Mouse (Mus musculus): Measurements from ENCODE around the gene Atxn1. TPM values are rescaled to one million over a fixed set of nuclear protein-coding genes. Genes with fewer than 3 reads are reported as not detected.

The Atxn1 gene
- polyA plus RNA-seq, 1 experiment from 2014 or later, result 6.8 TPM

- Histone ChIP-seq H3K4me1 (replicated peaks; ENCODE audit: insufficient read depth, low read length) (no peaks in the 10 kb centered on the region; the same call in 1 of the 2 replicates), H3K4me3 (replicated peaks; ENCODE audit: low read depth, low read length) (no peak overlapping the region), H3K27me3 (ENCODE audit: insufficient read depth, low read length) (no peaks in the 10 kb centered on the region), H3K9ac (ENCODE audit: low read depth, low read length) (no peak overlapping the region), H3K27ac (peak overlapping the region; percentile 44; the same call in 1 of the 2 replicates), H3K36me3 (ENCODE audit: insufficient read depth, low read length) (no peaks in the 10 kb centered on the region), H3K4me2 (ENCODE audit: low read length) (no peak overlapping the region), H3K9me3 (replicated peaks; ENCODE audit: low read length) (no peaks in the 10 kb centered on the region)
- peak; percentile 71 for ATAC-seq (replicated peaks; ENCODE audit: low FRiP score, low read depth)
- DNase-seq (ENCODE audit: low spot score), result no peak
- TF ChIP-seq CTCF (IDR thresholded peaks at IDR 0.05; ENCODE audit: low read depth), result no peak
- WGBS, result 89% methylated on average over 4 of the region's 4 CpGs
Observed at GRCm38 (mm10) chr13:45622871-45623546, 341.8 kb downstream of the Atxn1 start.

DNA sequence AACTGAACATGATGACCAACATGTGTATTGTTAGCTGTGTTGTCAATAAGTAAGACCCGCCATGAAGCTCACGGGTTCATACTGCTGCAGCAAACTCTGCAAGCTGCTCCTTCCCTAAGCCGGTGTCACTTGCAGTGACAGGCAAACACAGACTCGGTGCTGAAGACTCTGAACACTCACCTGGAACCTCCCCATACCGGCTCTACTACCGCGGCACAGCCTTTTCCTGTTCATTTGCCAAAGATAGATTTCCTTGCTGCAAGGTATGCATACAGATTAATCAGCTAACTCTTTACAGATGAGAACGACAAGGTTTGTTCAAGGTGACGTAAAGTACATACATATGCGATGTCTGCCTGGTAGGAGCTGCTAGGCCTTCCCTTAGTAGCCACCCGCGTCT, 344.1 kb downstream of the Atxn1 start:
- H3K4me2 ChIP-seq (ENCODE audit: low read length), result no peak overlapping the region
- H3K9me3 ChIP-seq (replicated peaks; ENCODE audit: low read length), result no peaks in the 10 kb centered on the region
- ATAC-seq (replicated peaks; ENCODE audit: low FRiP score, low read depth) (no peak), DNase-seq (ENCODE audit: low spot score) (no peak)
- no peak overlapping the region for H3K27ac ChIP-seq
- H3K4me3 ChIP-seq (replicated peaks; ENCODE audit: low read depth, low read length), result no peak overlapping the region
- H3K9ac ChIP-seq (ENCODE audit: low read depth, low read length), result no peak overlapping the region
- no peak for TF ChIP-seq CTCF (IDR thresholded peaks at IDR 0.05; ENCODE audit: low read depth)
- no peaks in the 10 kb centered on the region for H3K27me3 ChIP-seq (ENCODE audit: insufficient read depth, low read length)
- 80% methylated on average over 12 of the region's 12 CpGs for WGBS
- no peaks in the 10 kb centered on the region for H3K36me3 ChIP-seq (ENCODE audit: insufficient read depth, low read length)
- no peaks in the 10 kb centered on the region; the same call in 1 of the 2 replicates for H3K4me1 ChIP-seq (replicated peaks; ENCODE audit: insufficient read depth, low read length)

- H3K9me3 ChIP-seq (replicated peaks; ENCODE audit: low read length), result no peaks in the 10 kb centered on the region
- H3K9ac ChIP-seq (ENCODE audit: low read depth, low read length), result no peak overlapping the region
- TF ChIP-seq CTCF (IDR thresholded peaks at IDR 0.05; ENCODE audit: low read depth), result no peak
- no peak overlapping the region for H3K27ac ChIP-seq
- no peaks in the 10 kb centered on the region for H3K36me3 ChIP-seq (ENCODE audit: insufficient read depth, low read length)
- H3K4me1 ChIP-seq (replicated peaks; ENCODE audit: insufficient read depth, low read length), result no peaks in the 10 kb centered on the region; the same call in 1 of the 2 replicates
- H3K4me3 ChIP-seq (replicated peaks; ENCODE audit: low read depth, low read length), result no peak overlapping the region
- DNase-seq (ENCODE audit: low spot score), result no peak
- no peak overlapping the region for H3K4me2 ChIP-seq (ENCODE audit: low read length)
- H3K27me3 ChIP-seq (ENCODE audit: insufficient read depth, low read length), result no peaks in the 10 kb centered on the region
- WGBS, result 71% methylated on average over 7 of the region's 7 CpGs
- ATAC-seq (replicated peaks; ENCODE audit: low FRiP score, low read depth), result no peak
Observed at GRCm38 (mm10) chr13:45620281-45620680, 344.5 kb downstream of the Atxn1 start.

GRCm38 (mm10) chr13:45617988-45618387, 346.8 kb downstream of the Atxn1 start:
- ATAC-seq (replicated peaks; ENCODE audit: low FRiP score, low read depth), result no peak
- WGBS, result 77% methylated on average over 6 of the region's 6 CpGs
- no peak overlapping the region for H3K4me2 ChIP-seq (ENCODE audit: low read length)

DNA sequence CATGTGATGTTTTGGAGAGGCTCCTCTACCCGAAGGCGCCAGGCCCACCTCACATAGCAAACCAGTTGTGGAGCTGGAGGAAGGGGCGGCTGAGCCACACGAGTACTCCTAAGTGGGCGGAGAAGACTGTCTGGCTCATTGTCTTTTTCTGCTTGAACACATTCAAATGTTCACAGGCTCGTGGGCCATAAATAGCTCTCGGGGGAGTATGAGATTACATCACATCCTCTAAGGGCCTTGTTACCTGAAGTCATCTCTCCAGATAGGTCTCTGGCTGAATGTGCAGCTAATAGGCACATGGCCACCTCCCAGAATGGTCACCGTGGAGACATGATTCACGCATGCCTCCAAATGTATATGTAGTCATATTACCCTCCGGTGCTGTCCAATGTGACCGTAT, 350.0 kb downstream of the Atxn1 start:
- DNase-seq (ENCODE audit: low spot score) (peak; percentile 32), ATAC-seq (replicated peaks; ENCODE audit: low FRiP score, low read depth) (no peak)
- Histone ChIP-seq H3K36me3 (ENCODE audit: insufficient read depth, low read length) (no peaks in the 10 kb centered on the region), H3K27ac (no peak overlapping the region), H3K4me3 (replicated peaks; ENCODE audit: low read depth, low read length) (no peak overlapping the region), H3K27me3 (ENCODE audit: insufficient read depth, low read length) (no peaks in the 10 kb centered on the region), H3K9me3 (replicated peaks; ENCODE audit: low read length) (no peaks in the 10 kb centered on the region), H3K4me2 (ENCODE audit: low read length) (no peak overlapping the region), H3K9ac (ENCODE audit: low read depth, low read length) (no peak overlapping the region), H3K4me1 (replicated peaks; ENCODE audit: insufficient read depth, low read length) (no peaks in the 10 kb centered on the region)
- WGBS, result 48% methylated on average over 11 of the region's 11 CpGs
- TF ChIP-seq CTCF (IDR thresholded peaks at IDR 0.05; ENCODE audit: low read depth), result no peak

More at GRCm38 (mm10) chr13:45617988-45618387, 346.8 kb downstream of the Atxn1 start:
- Histone ChIP-seq H3K9me3 (replicated peaks; ENCODE audit: low read length) (no peaks in the 10 kb centered on the region), H3K36me3 (ENCODE audit: insufficient read depth, low read length) (no peaks in the 10 kb centered on the region), H3K27ac (no peak overlapping the region), H3K4me3 (replicated peaks; ENCODE audit: low read depth, low read length) (no peak overlapping the region), H3K4me1 (replicated peaks; ENCODE audit: insufficient read depth, low read length) (no peaks in the 10 kb centered on the region; the same call in 1 of the 2 replicates), H3K27me3 (ENCODE audit: insufficient read depth, low read length) (no peaks in the 10 kb centered on the region), H3K9ac (ENCODE audit: low read depth, low read length) (no peak overlapping the region)
- DNase-seq (ENCODE audit: low spot score), result no peak
- TF ChIP-seq CTCF (IDR thresholded peaks at IDR 0.05; ENCODE audit: low read depth), result no peak

DNA sequence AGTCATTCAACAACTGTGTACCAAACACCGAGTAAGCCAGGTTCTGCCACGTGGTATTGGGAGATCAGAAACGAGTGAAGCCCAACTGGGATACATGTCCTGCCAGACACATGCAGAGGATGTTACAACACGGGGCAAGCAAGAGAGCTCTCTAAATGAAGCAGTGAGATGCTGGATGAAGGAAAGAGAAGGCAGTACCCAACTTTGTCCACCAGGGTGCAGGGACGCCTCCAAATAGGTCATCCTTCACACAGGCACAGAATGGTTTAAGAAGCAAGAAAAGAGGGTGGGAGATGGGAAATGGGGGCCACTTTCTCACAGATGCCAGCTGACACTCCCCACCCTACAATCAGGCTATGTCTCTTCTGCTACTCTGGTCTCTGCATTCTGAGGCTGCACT, 351.5 kb downstream of the Atxn1 start:
- H3K27me3 ChIP-seq (ENCODE audit: insufficient read depth, low read length), result no peaks in the 10 kb centered on the region
- H3K27ac ChIP-seq, result no peak overlapping the region
- no peaks in the 10 kb centered on the region for H3K9me3 ChIP-seq (replicated peaks; ENCODE audit: low read length)
- ATAC-seq (replicated peaks; ENCODE audit: low FRiP score, low read depth) (no peak), DNase-seq (ENCODE audit: low spot score) (peak; percentile 64)
- TF ChIP-seq CTCF (IDR thresholded peaks at IDR 0.05; ENCODE audit: low read depth), result peak; percentile 86
- H3K36me3 ChIP-seq (ENCODE audit: insufficient read depth, low read length), result no peaks in the 10 kb centered on the region
- H3K4me1 ChIP-seq (replicated peaks; ENCODE audit: insufficient read depth, low read length), result no peaks in the 10 kb centered on the region
- no peak overlapping the region for H3K4me3 ChIP-seq (replicated peaks; ENCODE audit: low read depth, low read length)
- no peak overlapping the region for H3K4me2 ChIP-seq (ENCODE audit: low read length)
- no peak overlapping the region for H3K9ac ChIP-seq (ENCODE audit: low read depth, low read length)
- 42% methylated on average over 5 of the region's 5 CpGs for WGBS
